Mouse (Mus musculus): ENCODE measurements around the gene Gm8237. TPM values are rescaled to one million over a fixed set of nuclear protein-coding genes. Genes with fewer than 3 reads are reported as not detected.
"Not testable (repeated sequence)": the region's sequence is repeated elsewhere in the genome, so short reads cannot be mapped to it uniquely, and the experiment has no call there.

Gm8237 gene
- polyA plus RNA-seq (2015; fragmentation: Nextera tagmentation; extraction: Ambion mirVana), result not detected in 2 replicates

- not testable (repeated sequence) for ATAC-seq (ENCODE audit: insufficient read depth); H3K4me3 ChIP-seq (replicated peaks); H3K4me1 ChIP-seq (replicated peaks); H3K27me3 ChIP-seq; H3K4me2 ChIP-seq; H3K36me3 ChIP-seq (replicated peaks); H3K27ac ChIP-seq (replicated peaks); H3K9me3 ChIP-seq (replicated peaks); H3K9ac ChIP-seq
- 6% methylated on average over 21 of the region's 22 CpGs for WGBS (ENCODE audit: insufficient replicate concordance)
These were observed at the start of gene Gm8237 for GRCm38 (mm10) chr14:5880241-5880640. Gene Gm8237, minus strand, starts transcription at chr14:5880382.

- H3K9ac ChIP-seq; H3K9me3 ChIP-seq (replicated peaks); ATAC-seq (ENCODE audit: insufficient read depth); H3K4me3 ChIP-seq (replicated peaks); H3K4me1 ChIP-seq (replicated peaks); H3K36me3 ChIP-seq (replicated peaks); H3K27ac ChIP-seq (replicated peaks); H3K4me2 ChIP-seq; H3K27me3 ChIP-seq: not testable (repeated sequence)
- WGBS (ENCODE audit: insufficient replicate concordance), result 54% methylated on average over 7 of the region's 7 CpGs
These were observed 43.1 kb upstream of the Gm8237 start for GRCm38 (mm10) chr14:5923276-5923675.

- not testable (repeated sequence) for H3K27ac ChIP-seq (replicated peaks); H3K4me3 ChIP-seq (replicated peaks); H3K36me3 ChIP-seq (replicated peaks); H3K27me3 ChIP-seq; ATAC-seq (ENCODE audit: insufficient read depth); H3K9ac ChIP-seq; H3K9me3 ChIP-seq (replicated peaks); H3K4me1 ChIP-seq (replicated peaks); H3K4me2 ChIP-seq
- 61% methylated on average over 4 of the region's 4 CpGs for WGBS (ENCODE audit: insufficient replicate concordance)
These were observed 38.3 kb upstream of the Gm8237 start for GRCm38 (mm10) chr14:5918330-5918942.

GRCm38 (mm10) chr14:5913701-5914100, 33.5 kb upstream of the Gm8237 start:
- not testable (repeated sequence) for ATAC-seq (ENCODE audit: insufficient read depth); H3K9ac ChIP-seq; H3K9me3 ChIP-seq (replicated peaks); H3K36me3 ChIP-seq (replicated peaks); H3K4me2 ChIP-seq; H3K27ac ChIP-seq (replicated peaks); H3K4me1 ChIP-seq (replicated peaks); H3K4me3 ChIP-seq (replicated peaks); H3K27me3 ChIP-seq
- 45% methylated on average over 2 of the region's 2 CpGs for WGBS (ENCODE audit: insufficient replicate concordance)

- H3K27ac ChIP-seq (replicated peaks); ATAC-seq (ENCODE audit: insufficient read depth); H3K36me3 ChIP-seq (replicated peaks); H3K4me1 ChIP-seq (replicated peaks); H3K9ac ChIP-seq; H3K9me3 ChIP-seq (replicated peaks); H3K27me3 ChIP-seq; H3K4me3 ChIP-seq (replicated peaks); H3K4me2 ChIP-seq: not testable (repeated sequence)
- 7% methylated on average over 25 of the region's 28 CpGs for WGBS (ENCODE audit: insufficient replicate concordance)
These were observed 391 bp downstream of the Gm8237 start for GRCm38 (mm10) chr14:5879791-5880190.

GRCm38 (mm10) chr14:5879136-5879535, 1.0 kb downstream of the Gm8237 start:
- H3K36me3 ChIP-seq (replicated peaks); H3K4me3 ChIP-seq (replicated peaks); H3K9me3 ChIP-seq (replicated peaks); H3K27ac ChIP-seq (replicated peaks); H3K4me1 ChIP-seq (replicated peaks); H3K4me2 ChIP-seq; H3K9ac ChIP-seq; ATAC-seq (ENCODE audit: insufficient read depth); H3K27me3 ChIP-seq: not testable (repeated sequence)
- 6% methylated on average over 7 of the region's 11 CpGs for WGBS (ENCODE audit: insufficient replicate concordance)

- 53% methylated on average over 3 of the region's 3 CpGs for WGBS (ENCODE audit: insufficient replicate concordance)
- not testable (repeated sequence) for H3K4me3 ChIP-seq (replicated peaks); H3K9me3 ChIP-seq (replicated peaks); H3K36me3 ChIP-seq (replicated peaks); ATAC-seq (ENCODE audit: insufficient read depth); H3K27ac ChIP-seq (replicated peaks); H3K9ac ChIP-seq; H3K4me1 ChIP-seq (replicated peaks); H3K4me2 ChIP-seq; H3K27me3 ChIP-seq
These were observed 24.3 kb downstream of the Gm8237 start for GRCm38 (mm10) chr14:5855911-5856310.

- no CpG with 5 or more reads among the region's 3 CpGs for WGBS (ENCODE audit: insufficient replicate concordance)
- not testable (repeated sequence) for H3K27ac ChIP-seq (replicated peaks); H3K9ac ChIP-seq; ATAC-seq (ENCODE audit: insufficient read depth); H3K36me3 ChIP-seq (replicated peaks); H3K4me1 ChIP-seq (replicated peaks); H3K27me3 ChIP-seq; H3K4me2 ChIP-seq; H3K9me3 ChIP-seq (replicated peaks); H3K4me3 ChIP-seq (replicated peaks)
These were observed 50.0 kb downstream of the Gm8237 start, which contains the start of gene Gm3424 for GRCm38 (mm10) chr14:5830229-5830628. Gene Gm3424, minus strand, starts transcription at chr14:5830329.

- H3K4me2 ChIP-seq; H3K36me3 ChIP-seq (replicated peaks); H3K27me3 ChIP-seq; H3K27ac ChIP-seq (replicated peaks); H3K9me3 ChIP-seq (replicated peaks); H3K9ac ChIP-seq; ATAC-seq (ENCODE audit: insufficient read depth); H3K4me3 ChIP-seq (replicated peaks); H3K4me1 ChIP-seq (replicated peaks): not testable (repeated sequence)
- WGBS (ENCODE audit: insufficient replicate concordance), result no CpG with 5 or more reads among the region's 47 CpGs
These were observed 67.4 kb downstream of the Gm8237 start for GRCm38 (mm10) chr14:5812699-5813356.

Other genes with a start within 250 kb of the Gm8237 start
- not detected in 2 replicates for gene Gm8265, start 247.4 kb downstream of the Gm8237 start, polyA plus RNA-seq (2015; fragmentation: Nextera tagmentation; extraction: Ambion mirVana)
- gene Gm9603, start 192.9 kb downstream of the Gm8237 start, polyA plus RNA-seq (2015; fragmentation: Nextera tagmentation; extraction: Ambion mirVana), result not detected in 2 replicates
- gene Gm3373, start 138.8 kb downstream of the Gm8237 start, polyA plus RNA-seq (2015; fragmentation: Nextera tagmentation; extraction: Ambion mirVana), result not detected in 2 replicates
- gene Gm3383, start 72.4 kb downstream of the Gm8237 start, polyA plus RNA-seq (2015; fragmentation: Nextera tagmentation; extraction: Ambion mirVana), result not detected in 2 replicates
- not detected in 2 replicates for gene Gm3424, start 50.1 kb downstream of the Gm8237 start, polyA plus RNA-seq (2015; fragmentation: Nextera tagmentation; extraction: Ambion mirVana)
- not detected in 2 replicates for gene Gm3248, start 81.4 kb upstream of the Gm8237 start, polyA plus RNA-seq (2015; fragmentation: Nextera tagmentation; extraction: Ambion mirVana)
- gene Gm3453, start 98.8 kb upstream of the Gm8237 start, polyA plus RNA-seq (2015; fragmentation: Nextera tagmentation; extraction: Ambion mirVana), result not detected in 2 replicates
- gene Gm6337, start 177.9 kb upstream of the Gm8237 start, polyA plus RNA-seq (2015; fragmentation: Nextera tagmentation; extraction: Ambion mirVana), result not detected in 2 replicates
- gene Gm8206, start 213.6 kb upstream of the Gm8237 start, polyA plus RNA-seq (2015; fragmentation: Nextera tagmentation; extraction: Ambion mirVana), result not detected in 2 replicates
- not detected in 2 replicates for gene Gm3468, start 228.3 kb upstream of the Gm8237 start, polyA plus RNA-seq (2015; fragmentation: Nextera tagmentation; extraction: Ambion mirVana)
- not detected in 2 replicates for gene Gm3476, start 245.4 kb upstream of the Gm8237 start, polyA plus RNA-seq (2015; fragmentation: Nextera tagmentation; extraction: Ambion mirVana)

All from liver, embryonic 15.5 days (tissue).